Mouse (Mus musculus) erythroblast, embryonic 14.5 days (primary cell): ENCODE results near the gene Ndrg3.

Experiments
- GATA1 ChIP-seq: IDR thresholded peaks from 2 replicates; pipeline ENCODE4 v1.6.1; 2012; ENCODE audit warnings: low read length, inconsistent platforms, mixed read lengths
- TAL1 ChIP-seq: IDR thresholded peaks from 3 replicates; pipeline ENCODE4 v1.6.1; 2012; ENCODE audit warnings: low read length, inconsistent platforms, mixed read lengths

DNA sequence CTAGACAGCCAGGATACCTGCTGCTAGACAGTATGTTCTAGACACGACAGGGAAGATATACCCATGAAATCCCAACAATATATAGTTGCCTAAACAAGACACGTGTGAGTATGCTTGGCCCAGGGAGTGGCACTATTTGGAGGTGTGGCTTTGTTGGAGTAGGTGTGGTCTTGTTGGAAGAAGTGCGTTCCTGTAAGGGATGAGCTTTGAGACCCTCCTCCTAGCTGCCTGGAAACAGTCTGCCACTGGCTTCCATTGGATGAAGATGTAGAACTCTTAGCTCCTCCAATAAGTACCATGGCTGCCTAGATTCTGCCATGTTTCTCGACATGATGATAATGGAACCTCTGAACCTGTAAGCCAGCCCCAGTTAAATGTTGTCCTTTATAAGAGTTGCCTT, 10.6 kb downstream of the Ndrg3 start:
- TF ChIP-seq GATA1 = no peak
- TF ChIP-seq TAL1 = no peak
